Mouse (Mus musculus) fibroblast of lung, adult 2 months (primary cell): ENCODE data around the gene Dnajc9.
A peak's percentile ranks its signal among the peaks of the same experiment; 100 is the strongest.

Experiments
- DNase-seq: peaks from one replicate; pipeline ENCODE4 v3.0.0-alpha.2; 2011; ENCODE audit warnings: low read depth

Dnajc9 gene

DNA sequence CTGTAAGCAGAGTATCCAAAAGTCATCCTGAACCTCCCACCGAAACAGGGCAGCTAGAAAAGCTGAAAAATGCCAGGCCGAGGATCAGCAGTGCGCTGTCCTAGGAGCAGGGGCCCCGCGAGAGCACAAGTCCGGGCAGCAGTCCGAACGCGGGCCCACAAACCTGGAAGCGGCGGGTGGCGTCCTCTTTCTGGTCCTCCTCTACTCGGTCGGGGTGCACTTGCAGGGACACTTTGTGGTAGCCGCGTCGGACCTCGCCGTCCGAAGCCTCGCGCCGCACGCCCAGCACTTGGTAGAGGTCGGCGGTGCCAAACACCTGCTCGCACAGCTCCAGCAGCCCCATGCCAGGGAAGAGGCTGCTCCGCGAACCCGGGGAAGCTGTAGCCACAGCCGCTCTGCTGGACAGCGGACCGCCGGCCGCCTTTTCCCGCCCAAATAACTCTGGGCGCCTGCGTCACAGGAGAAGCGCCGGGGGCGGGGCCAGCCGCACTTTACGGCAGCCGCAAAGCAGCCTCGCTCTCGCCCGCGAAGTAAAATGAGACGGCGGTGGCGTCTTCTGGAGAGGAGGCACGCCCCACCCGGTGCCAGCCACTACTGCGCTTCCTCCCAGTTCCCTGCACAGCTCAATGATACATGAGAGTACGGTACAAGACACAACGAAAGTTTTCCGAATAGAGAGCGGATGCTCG, at the start of gene Dnajc9:
Gene Dnajc9 (minus strand): TSS at position 470 of the 689 bp plus-strand sequence.
- DNase-seq = peak; percentile 78

- DNase-seq = no peak
These were observed 48.3 kb upstream of the Dnajc9 start for GRCm38 (mm10) chr14:20436976-20437375.

DNA sequence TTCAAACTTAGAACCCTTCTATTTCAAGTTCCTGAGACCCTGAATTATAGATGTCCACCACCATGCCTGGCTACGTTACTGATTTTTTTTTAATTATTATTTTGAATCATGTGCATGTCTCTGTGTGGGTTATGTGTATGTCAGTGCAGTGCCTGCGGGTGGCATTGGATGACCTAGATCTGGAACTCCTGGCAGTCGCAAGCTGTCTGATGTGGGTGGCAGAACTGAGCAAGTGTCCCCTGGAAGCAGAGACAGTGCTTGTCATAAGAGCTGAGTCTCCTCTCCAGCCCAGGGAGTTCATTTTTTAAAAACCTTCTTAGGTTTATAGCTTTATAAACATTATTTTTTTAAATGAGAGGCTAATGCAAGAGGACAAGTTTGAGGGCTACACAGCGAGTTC, 43.7 kb upstream of the Dnajc9 start:
- DNase-seq = no peak

DNA sequence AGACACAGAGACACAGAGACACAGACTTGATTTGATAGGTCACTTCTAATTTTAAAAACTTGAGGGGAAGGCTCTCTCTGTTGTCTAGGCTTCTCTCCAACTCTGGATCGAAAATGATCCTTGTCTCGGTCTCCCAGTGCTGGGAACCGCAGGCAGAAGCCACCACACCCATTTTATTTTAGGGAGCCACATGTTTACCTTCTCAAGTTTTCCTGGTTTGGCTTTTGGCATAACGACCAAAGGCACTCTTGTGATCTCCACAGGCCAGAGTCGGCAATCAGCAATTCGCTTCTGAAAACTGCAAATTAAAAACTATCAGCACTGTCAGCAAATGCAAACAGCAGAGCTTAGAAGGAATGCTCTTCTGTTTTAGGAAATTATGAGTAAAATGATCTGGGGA, 43.0 kb upstream of the Dnajc9 start:
- DNase-seq = peak; percentile 85

- DNase-seq = peak; percentile 79
These were observed 41.1 kb upstream of the Dnajc9 start for GRCm38 (mm10) chr14:20429833-20430232.

GRCm38 (mm10) chr14:20428593-20428992, 39.9 kb upstream of the Dnajc9 start:
- no peak for DNase-seq

- DNase-seq = no peak
These were observed 34.3 kb upstream of the Dnajc9 start for GRCm38 (mm10) chr14:20423046-20423445.

GRCm38 (mm10) chr14:20422257-20422656, 33.5 kb upstream of the Dnajc9 start:
- DNase-seq = no peak

DNA sequence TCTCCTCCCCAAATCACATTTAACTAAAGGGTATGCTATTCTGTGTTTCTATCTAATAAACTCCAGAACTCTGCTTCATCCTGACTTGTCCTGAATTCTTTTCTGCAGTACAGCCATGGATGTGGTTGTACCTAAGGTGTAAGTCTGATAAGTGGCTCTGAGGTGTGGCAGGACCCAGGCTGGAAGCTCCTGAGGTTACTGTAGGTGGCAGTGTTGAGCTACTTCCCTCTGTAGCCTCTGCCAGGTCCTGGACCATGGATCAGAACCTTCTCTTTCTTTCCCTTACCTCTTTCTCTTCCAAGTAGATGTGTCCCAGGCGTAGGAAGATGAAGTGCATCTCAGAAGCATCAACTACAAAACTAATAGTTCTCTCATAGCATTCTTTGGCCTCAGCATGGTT, 11.4 kb upstream of the Dnajc9 start:
- DNase-seq = no peak

- no peak for DNase-seq
These were observed 10.2 kb upstream of the Dnajc9 start for GRCm38 (mm10) chr14:20398864-20399263.

DNA sequence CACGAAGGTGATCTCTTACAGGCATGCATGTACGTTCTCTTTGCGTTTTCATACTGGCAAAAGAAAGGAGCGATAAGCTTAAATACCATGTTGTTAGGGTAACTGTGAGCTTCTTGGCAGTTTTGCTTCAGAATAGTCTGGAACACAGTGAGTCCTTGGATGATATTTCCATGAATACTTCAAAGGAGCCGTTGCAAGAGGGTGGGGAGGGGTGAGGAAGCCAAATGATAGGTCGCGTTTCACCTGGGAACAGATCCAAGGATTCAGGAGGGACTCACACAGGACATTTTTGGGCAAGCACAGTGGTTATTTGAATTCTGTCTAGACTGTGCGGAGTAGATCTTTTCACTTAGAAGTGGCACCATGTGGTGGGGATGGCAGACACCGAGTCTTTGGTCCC, 8.5 kb upstream of the Dnajc9 start:
- no peak for DNase-seq

DNA sequence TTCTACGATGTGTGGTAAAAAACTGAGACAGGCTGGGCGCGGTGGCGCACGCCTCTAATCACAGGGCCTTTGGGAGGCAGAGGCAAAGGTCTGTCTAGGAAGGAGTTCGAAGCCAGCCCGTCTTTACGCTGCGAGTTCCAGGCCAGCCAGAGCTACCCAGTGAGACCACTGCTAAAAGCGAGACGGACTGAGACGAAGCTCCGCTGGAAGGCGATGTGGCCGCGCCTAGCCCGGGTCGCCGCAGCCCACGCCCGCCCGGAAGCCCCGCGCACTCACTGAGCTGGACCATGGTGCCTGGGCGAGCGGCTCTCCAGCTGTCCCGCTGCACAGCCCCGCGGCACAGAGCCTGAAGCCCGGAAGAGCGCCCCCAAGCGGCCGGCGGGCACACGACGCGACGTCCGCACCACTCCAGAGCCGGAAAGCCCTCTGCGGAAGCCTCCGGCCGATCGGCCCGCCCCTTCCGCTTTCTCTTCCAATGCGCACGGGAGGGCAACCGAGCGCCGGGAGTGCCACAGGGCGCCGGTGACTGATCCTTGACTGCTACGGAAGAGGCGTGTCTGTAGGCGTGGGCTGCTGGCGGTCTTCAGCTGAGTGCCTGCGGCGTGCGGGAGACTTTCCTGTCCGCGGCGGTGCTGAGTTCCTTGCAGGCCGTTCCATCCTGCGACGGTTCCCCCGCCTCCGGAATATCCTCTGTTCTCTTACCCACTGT, 4.6 kb upstream of the Dnajc9 start, which contains the start of gene Mrps16:
Gene Mrps16 (minus strand): TSS at position 430 of the 709 bp plus-strand sequence.
- peak; percentile 93 for DNase-seq

DNA sequence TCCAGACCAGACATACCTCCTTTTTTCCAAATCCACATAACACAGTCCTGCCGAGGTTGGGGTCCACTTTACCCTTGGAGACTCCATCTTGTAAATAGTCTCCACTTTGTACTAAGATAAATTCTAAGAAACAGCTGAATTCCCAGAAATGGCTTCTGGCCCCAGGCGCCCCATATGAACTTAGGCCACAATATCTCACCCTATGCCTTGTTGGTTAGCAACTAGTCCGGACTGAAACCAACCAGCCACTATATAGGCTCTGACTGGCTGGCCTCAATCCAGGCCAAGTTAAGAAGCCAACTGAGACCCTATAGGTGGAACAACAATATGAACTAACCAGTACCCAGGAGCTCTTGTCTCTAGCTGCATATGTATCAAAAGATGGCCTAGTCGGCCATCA, 3.6 kb upstream of the Dnajc9 start:
- DNase-seq = no peak

GRCm38 (mm10) chr14:20389446-20390079, 853 bp upstream of the Dnajc9 start:
- no peak for DNase-seq

DNA sequence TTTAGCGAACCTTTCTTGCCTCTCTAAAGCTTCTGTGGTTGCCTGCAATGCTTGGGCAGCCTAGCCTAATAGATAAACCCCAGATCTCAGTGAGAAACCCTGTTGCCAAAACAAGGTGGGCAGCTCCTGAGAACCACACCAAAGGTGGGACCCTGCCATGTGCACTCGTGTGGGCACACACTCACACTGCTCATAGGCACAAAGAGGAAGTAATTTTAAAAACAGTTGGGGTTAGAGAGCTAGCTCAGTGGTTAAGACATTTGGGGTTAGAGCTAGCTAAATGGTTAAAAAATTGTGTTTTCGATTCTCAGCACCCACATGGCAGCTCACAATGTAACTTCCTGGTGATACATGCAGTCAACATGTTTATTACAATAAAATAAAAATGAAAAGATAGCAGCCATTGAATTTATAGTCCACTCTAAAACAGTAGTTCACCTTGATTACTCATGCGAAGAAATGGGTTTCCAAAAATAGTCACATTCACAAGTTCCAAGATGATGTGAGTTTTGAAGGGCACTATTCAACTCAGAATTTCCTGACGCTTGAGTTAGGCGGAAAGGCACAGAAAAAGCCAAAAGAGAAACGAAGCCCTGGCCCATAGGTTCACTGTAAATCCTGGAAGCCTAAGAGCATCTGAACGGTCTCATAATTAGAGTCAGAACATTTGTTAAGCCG, 8.8 kb downstream of the Dnajc9 start:
- no peak for DNase-seq

DNA sequence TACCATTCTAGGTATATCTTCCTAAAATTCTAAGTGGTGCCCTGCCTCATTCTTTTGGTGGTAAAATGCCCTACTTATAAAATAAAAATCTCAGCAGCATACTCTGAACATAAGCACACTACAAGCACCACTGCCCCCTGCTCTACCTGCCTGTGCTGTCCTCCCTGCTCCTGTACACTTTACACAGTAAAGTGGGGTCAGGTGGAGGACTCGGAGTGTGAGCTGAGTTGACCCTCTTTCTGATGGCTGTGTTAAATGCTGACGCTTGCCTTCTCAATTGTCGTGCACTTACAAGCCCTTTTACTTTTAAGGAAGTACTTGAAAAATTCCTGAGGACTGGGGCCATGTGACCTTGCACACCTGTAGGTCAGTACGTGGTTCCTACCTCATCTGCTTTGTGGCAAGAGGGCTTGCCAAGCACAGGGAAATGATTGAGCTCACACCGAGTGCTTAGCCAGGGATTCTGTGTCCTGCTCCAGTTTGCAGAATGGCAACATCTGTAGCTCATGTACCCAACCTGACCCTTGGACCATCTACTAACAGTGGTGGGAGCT, 9.5 kb downstream of the Dnajc9 start:
- DNase-seq = no peak

DNA sequence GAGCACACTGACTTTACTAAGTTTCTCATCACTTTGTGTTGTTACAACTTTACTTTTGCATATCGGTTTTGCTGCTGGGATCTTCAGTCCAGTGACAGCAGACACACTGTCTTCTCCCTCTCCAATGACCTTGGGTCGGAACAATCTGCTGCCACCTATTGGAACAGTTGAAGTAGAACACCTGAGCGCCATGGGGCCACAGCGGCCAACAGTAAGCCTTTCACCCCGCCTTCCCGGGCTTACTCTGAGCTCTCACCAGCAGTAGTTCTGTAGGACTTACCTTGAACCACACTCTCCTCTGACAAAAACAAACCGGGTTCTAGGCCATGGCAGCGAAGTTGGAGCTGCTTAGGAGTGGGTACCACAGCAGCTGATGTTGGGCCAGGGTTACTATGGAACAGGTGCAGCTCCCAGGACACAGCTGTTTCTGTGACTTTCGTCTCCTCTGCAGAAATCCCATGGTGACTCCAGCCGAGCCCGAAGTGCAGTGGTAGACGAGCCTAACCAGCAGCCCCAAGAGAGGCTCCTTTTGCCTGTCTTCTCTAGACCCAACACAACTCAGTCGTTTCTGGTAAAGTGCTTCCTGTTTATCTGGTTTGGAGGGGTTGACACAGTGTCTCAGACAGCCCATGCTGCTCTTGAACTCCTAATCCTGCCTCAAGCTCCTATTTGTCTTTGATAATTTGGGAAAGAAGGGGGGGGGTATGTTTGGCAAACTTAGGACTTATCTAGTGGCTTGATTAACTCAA, 10.2 kb downstream of the Dnajc9 start:
- no peak for DNase-seq

GRCm38 (mm10) chr14:20377112-20377521, 11.6 kb downstream of the Dnajc9 start:
- no peak for DNase-seq

GRCm38 (mm10) chr14:20371854-20372253, 16.9 kb downstream of the Dnajc9 start:
- no peak for DNase-seq

DNA sequence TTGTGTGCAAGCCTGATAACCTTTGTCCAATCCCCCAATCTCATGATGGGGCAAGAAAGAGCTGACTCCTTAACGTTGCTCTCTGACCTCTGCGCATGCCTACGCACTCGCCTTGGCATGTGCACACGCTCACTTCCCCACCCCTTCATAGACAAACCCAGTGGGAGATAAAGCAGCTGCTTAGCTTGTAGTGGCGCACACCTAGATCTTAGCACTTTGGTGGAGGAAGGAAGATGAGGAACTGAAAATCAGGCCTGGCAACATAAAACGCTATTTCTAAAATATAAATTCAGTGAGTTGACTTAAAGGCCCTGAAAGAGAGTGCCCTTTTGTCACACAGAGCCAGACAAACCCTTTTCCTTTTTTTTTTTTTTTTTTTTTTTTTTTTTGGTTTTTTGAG, 17.9 kb downstream of the Dnajc9 start:
- DNase-seq = no peak

- no peak for DNase-seq
These were observed 20.4 kb downstream of the Dnajc9 start for GRCm38 (mm10) chr14:20368271-20368670.

- DNase-seq = no peak
These were observed 25.5 kb downstream of the Dnajc9 start for GRCm38 (mm10) chr14:20363230-20363629.
